Mouse (Mus musculus): ENCODE measurements around the gene Grm1. TPM values are rescaled to one million over a fixed set of nuclear protein-coding genes. Genes with fewer than 3 reads are reported as not detected.
A peak's percentile ranks its signal among the peaks of the same experiment; 100 is the strongest.
"Not testable (repeated sequence)": the region's sequence is repeated elsewhere in the genome, so short reads cannot be mapped to it uniquely, and the experiment has no call there.

Gene Grm1
- under 1 TPM in 1 of 2 experiments, not detected in 1; 0.34 TPM for total RNA-seq (2021)
- long read RNA-seq, experiment 1, result 0 reads
- long read RNA-seq, experiment 2, result 0 reads

- no peak for DNase-seq (ENCODE audit: low spot score in 2 of 2)
Observed at GRCm38 (mm10) chr10:11081611-11082398, at the start of gene Grm1. TSS of gene Grm1 (minus strand) at chr10:11082356.

DNA sequence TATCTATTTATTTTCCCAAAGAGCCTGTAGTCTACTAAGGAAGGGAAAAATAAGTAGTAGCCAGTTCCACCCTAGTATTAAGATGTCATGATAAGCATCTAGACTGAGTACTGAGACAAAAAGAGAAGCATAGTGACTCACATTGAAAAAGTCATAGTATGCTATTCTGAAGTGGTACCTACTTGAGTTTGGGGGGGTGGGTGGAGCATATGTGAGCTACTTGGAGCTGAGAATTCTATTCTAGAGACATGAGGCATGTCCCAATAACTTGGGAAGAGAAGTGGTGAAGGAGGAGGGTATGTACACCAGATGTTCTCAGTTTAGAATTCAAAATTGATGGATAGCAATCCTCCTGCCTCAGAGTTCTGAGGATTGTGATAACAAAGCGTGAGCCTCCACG, 39.6 kb upstream of the Grm1 start:
- DNase-seq (ENCODE audit: low spot score in 2 of 2), result no peak

DNA sequence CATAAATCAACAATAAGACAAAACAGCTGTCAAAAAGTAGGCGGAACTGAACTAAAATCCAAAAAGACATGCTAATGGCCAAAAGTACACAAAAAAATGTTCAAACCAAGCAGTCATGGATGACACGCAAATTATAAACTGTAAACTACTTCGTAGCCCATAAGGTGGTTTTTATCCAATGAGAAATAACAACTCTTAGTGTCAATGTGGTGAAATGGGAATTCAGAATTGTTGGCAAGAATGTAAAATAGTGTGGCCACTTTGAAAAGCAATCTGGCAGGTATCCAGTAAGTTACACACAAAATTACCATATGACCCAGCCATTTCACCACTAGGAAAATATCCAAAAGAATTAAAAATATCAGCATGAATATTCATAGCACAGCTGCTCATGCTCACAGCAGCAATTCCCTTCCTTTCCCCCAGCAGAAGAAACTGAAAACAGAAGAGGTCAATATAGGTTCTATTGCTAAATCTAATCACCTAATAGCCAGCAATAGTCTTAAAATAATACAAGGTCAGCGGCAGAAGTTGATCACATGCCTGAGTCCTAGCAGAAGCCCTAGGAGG, 16.4 kb upstream of the Grm1 start:
- DNase-seq (ENCODE audit: low spot score in 2 of 2), result no peak

- no peak for DNase-seq (ENCODE audit: low spot score in 2 of 2)
Observed at GRCm38 (mm10) chr10:11086348-11086747, 4.2 kb upstream of the Grm1 start.

DNA sequence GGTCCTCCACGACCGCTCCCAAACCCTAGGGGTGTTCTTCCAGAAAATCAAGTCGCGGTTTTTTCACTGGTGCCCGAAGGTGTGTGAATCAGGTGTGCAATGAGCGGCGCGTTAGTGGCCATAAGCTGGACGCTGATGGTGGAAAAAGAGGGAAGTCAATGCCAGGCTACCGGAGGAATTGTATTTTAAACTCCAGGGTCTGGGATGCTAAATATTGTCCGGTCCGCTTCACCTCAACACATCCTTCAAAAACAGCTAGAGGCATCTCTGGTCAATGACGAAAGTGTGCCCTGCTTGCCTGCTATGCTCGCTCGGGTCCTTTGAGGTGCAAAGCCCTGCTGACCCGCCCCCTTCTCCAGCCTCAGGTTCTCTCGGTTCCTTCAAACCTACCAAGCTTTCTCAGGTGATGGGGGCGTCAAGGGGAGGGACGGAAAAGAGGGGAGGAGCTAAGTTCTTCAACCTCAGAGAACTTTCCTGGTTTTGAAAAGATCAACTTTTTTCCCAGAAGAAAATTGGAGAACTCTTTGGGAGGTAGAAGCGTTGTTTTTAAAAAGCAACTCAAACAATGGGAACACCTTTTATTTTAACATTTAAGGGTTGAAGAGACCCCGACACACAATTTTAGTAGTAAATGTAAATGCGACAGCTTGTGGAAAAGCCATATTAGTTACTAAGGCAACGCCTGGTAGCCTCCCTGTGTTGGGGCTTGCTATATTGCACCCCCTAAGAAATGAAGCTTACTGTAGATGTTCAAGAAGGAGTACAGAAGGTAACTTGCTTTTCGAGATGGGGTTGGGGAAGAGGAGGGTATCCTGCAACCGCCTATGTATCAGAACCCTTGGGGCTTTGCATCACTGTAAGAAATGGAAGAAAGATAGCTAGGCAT, 1.2 kb downstream of the Grm1 start:
- no peak for DNase-seq (ENCODE audit: low spot score in 2 of 2)

DNA sequence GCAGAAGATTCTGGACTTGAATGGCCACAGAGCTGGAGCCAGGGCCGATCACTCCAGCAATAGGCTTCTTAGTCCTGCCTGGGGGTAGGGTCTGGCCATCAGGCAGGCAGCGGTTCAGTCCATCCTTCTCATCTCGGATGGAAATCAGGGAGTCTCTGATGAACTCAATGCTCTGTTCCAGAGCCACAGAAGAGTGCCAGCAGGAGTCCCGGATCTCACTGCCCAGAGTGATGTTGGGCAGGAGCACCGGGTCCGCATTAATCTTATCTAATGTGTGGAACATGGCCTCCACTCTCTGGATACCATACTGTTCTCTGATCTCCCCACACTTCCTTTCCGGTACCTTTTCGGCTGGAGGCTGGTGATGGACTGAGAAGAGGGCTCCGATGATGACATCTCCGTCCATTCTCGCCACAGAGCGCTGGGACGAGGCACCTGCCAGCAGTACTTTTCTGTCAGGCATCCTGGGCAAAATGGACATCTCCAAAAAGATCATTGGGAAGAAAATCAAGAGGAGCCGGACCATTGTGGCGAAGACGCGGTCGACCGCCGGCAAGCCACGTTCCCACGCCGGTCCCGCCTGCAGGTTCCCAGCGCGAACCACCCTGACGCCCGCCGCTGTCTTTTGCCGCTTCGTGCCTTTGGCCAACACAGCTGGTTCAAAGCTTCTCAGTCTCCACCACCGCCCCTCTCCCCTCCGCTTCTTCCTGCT, 2.0 kb downstream of the Grm1 start:
- no peak for DNase-seq (ENCODE audit: low spot score in 2 of 2)

DNA sequence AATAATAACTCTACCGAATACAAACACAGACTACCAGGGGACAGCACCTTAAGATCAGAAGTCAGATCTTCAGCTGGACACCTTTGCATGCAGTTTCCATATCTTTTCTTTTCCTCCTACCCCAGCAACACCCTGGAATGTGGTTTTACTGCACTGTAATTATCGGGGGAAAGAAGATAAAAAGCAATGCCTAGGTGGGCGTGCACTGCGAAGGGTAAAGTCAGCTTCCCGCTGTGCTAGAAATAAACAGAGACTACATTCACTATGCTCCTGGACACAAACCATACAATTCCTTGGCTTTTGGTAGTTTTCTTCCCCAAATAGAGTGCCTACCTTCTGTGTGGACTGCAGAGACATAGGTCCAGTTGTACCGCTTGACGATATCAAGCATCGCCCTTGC, 2.6 kb downstream of the Grm1 start:
- no peak for DNase-seq (ENCODE audit: low spot score in 2 of 2)

GRCm38 (mm10) chr10:11065136-11065535, 17.0 kb downstream of the Grm1 start:
- no peak for DNase-seq (ENCODE audit: low spot score in 2 of 2)

DNA sequence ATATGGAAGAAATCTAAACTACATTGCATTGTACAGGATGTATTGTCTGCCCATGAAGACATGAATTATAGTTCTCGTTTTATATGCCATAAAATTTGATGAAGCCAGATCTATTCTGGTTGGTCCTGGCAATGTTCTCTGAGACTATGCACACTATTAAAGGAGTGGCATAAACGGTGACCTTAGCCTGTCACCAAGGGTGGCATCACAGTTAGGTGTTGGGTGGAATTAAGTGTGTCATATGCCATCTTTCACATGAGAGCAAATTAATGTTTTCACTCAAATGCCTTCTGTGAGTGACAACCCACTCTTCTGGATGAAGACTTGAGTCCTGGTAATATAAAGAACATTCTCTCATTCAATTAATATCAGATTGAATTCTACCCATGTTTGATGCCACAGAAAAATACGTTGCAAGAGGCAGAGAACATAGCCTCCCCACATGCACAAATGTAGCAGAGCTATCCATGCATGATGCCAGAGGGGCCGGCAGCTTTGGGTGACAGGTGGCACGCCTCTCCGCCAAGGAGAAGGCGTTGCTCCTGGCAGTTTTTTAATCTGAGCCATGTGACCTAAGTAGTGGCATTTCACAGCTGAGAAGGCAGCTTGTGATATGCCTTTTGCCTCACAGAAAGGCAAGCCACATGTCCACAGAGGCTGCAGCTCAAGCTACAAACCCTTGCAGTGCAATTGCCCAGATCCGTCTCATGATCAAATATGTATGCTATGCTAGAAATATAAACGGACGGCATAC, 20.7 kb downstream of the Grm1 start:
- peak in 1 of 2 experiments; percentile 16 for DNase-seq (ENCODE audit: low spot score in 2 of 2)

GRCm38 (mm10) chr10:11049361-11049760, 32.8 kb downstream of the Grm1 start:
- DNase-seq (ENCODE audit: low spot score in 2 of 2), result no peak

DNA sequence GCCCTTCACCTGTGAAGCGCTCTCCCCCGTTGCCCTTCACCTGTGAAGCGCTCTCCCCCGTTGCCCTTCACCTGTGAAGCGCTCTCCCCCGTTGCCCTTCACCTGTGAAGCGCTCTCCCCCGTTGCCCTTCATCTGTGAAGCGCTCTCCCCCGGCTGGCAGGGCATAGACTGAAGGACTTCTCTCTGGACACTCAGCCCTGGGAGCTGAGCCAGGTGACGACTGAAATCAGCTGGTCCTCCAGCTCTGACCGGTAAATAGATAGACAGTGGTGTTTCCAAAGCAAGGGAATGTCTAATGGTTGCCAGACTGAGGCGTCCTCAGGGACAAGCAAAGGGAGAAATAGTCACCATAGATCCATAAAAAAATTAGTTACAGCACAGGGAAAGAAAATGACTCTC, 36.7 kb downstream of the Grm1 start:
- not testable (repeated sequence) for DNase-seq (ENCODE audit: low spot score in 2 of 2)

GRCm38 (mm10) chr10:11044455-11045106, 37.6 kb downstream of the Grm1 start:
- DNase-seq (ENCODE audit: low spot score in 2 of 2), result no peak

DNA sequence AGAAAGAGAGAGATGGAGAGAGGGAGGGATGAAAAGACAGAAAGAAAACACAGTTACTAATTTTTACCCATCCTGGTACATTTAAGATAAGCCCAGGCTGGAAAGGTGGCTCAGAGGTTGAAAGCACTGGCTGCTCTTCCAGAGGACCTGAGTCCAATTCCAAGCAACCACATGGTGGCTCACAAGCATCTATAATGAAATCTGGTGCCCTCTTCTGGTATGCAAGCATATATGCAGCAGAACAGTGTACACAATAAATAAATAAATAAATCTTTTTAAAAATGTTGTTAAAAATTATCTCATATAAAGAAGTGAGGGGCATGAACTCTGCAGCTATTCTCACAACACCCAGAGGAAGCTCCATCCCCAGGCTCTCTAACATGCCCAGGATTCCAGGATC, 42.8 kb downstream of the Grm1 start:
- no peak for DNase-seq (ENCODE audit: low spot score in 2 of 2)

GRCm38 (mm10) chr10:11032221-11032620, 49.9 kb downstream of the Grm1 start:
- no peak for DNase-seq (ENCODE audit: low spot score in 2 of 2)

- no peak for DNase-seq (ENCODE audit: low spot score in 2 of 2)
Observed at GRCm38 (mm10) chr10:11025764-11026518, 56.2 kb downstream of the Grm1 start.

DNA sequence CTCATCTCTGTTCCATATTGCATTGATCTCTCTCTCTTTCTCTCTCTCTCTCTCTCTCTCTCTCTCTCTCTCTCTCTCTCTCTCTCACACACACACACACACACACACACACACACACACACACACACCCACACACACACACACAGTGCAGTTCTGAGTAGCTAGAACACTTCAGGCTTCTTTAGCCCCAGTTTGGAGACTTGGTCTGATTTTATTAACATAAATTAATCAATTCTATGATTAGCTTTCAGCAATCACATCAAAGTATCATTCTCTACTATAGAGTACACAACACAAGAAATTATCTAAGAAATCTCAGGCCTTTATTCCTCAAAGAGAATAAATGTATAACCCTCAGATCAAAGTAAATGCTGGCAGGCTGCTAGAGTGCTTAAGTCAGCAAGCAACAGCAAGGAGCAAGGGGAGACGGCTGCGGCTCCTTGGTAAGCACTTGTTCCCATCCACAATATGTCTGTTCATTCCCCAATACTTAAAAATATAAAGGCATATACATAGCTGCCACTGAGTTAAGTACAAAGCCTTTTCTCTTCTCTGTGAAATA, 63.1 kb downstream of the Grm1 start:
- DNase-seq (ENCODE audit: low spot score in 2 of 2), result no peak

DNA sequence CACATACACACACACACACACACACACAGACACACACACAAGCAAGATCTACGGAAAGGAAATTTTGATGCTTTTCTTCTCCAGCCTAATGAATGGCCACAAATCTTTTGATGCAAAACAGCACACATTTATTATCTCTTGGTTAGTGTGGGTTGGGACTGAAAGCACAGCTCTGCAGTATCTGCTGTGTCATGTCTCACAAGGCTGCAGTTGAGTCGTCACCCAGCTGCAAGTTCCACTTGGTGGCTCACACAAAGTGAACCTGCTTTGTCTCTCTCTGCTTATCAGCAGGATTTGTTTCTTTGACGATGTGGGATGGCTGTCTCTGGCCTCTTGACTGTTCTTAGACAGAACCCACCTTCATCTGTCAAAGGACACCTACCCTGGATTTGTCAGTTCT, 68.5 kb downstream of the Grm1 start:
- DNase-seq (ENCODE audit: low spot score in 2 of 2), result no peak

DNA sequence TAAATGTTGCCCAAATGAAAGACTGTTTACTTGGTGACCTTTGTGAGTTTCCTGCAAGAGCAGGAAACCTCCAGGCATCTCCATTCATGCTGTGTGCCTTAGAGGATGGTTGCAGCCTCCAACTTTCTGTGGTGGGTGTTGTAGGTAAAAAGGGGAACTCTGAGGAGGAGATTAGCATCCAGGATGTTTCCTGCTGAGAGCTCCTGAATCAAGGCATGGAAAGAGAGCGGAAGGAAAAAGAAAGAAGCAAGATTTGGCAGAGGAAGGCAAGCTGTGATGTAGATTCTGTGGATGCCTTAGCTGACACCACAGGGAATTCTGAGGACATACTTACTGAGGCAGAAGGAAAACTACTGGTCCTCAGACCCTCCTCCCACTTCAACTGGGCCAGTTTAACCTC, 85.4 kb downstream of the Grm1 start:
- no peak for DNase-seq (ENCODE audit: low spot score in 2 of 2)

GRCm38 (mm10) chr10:10991708-10992107, 90.4 kb downstream of the Grm1 start:
- DNase-seq (ENCODE audit: low spot score in 2 of 2), result no peak

Data from gastrocnemius, postnatal 4 days (tissue).